Mouse (Mus musculus): ENCODE data around the gene Gm29609. TPM values are rescaled to one million over a fixed set of nuclear protein-coding genes. Genes with fewer than 3 reads are reported as not detected.

Gm29609 gene
- total and polyA plus RNA-seq, 3 experiments, result 0.57 to 2.7 (median 1.2) TPM

GRCm38 (mm10) chr5:31094799-31095691, 84.7 kb downstream of the Gm29609 start:
- Histone ChIP-seq H3K9ac (ENCODE audit: insufficient read depth, low read depth) (no peak overlapping the region), H3K4me1 (ENCODE audit: control insufficient read depth in 1 of 2, insufficient read depth in 2 of 2) (peaks cover 7 to 22% of the 10 kb centered on the region in 2 experiments), H3K27me3 (replicated peaks) (peaks cover 81% of the 10 kb centered on the region), H3K36me3 (replicated peaks in 1 of 2; ENCODE audit: control insufficient read depth in 1 of 2, insufficient read depth in 1 of 2, low read length in 1 of 2) (no peaks in the 10 kb centered on the region), H3K4me2 (ENCODE audit: insufficient read depth, low read depth, poor library complexity, severe bottlenecking) (peak overlapping the region; percentile 82), H3K79me2 (replicated peaks; ENCODE audit: control insufficient read depth, extremely low read depth, insufficient read depth, poor library complexity, severe bottlenecking) (no peaks in the 10 kb centered on the region), H3K27ac (ENCODE audit: insufficient read depth, low read depth) (no peak overlapping the region), H3K4me3 (replicated peaks in 1 of 3; ENCODE audit: low read depth in 2 of 3, low read length in 2 of 3, poor library complexity in 1 of 3) (peak overlapping the region; percentile 30 to 44 (median 32)), H3K9me3 (replicated peaks; ENCODE audit: low read length) (peaks cover 10% of the 10 kb centered on the region)
- TF ChIP-seq BHLHE40 (IDR thresholded peaks at IDR 0.05; ENCODE audit: low read depth, low read length) (peak; percentile 98), MXI1 (IDR thresholded peaks at IDR 0.05; ENCODE audit: low read depth, low read length) (peak; percentile 58; the same call in 1 of the 2 replicates), ZNF384 (IDR thresholded peaks at IDR 0.05; ENCODE audit: low read depth, low read length) (no peak), JUND (conservative IDR thresholded peaks at IDR 0.05; ENCODE audit: low read depth, low read length) (no peak), MAZ (IDR thresholded peaks at IDR 0.05; ENCODE audit: low read depth, low read length) (peak; percentile 62), MEF2A (IDR thresholded peaks at IDR 0.05; ENCODE audit: borderline replicate concordance, low read depth, low read length) (peak; percentile 70; the same call in 1 of the 2 replicates), RAD21 (IDR thresholded peaks at IDR 0.05; ENCODE audit: low read depth, low read length) (no peak), JUN (IDR thresholded peaks at IDR 0.05; ENCODE audit: insufficient read depth, low read depth, low read length) (no peak), ZC3H11A (IDR thresholded peaks at IDR 0.05; ENCODE audit: low read depth, low read length) (no peak), CTCF (conservative IDR thresholded peaks at IDR 0.05 in 1 of 2, IDR thresholded peaks at IDR 0.05 in 1 of 2; ENCODE audit: low read depth in 2 of 2, low read length in 2 of 2) (peak in 1 of 2 experiments; percentile 27; a peak in 2 of 4 replicates), RCOR1 (conservative IDR thresholded peaks at IDR 0.05; ENCODE audit: low read depth, low read length) (peak; percentile 69; the same call in 1 of the 2 replicates), CHD2 (IDR thresholded peaks at IDR 0.05; ENCODE audit: low read length) (no peak), CHD1 (IDR thresholded peaks at IDR 0.05; ENCODE audit: low read depth, low read length) (no peak), SMC3 (IDR thresholded peaks at IDR 0.05; ENCODE audit: low read depth, low read length) (no peak), POLR2A (IDR thresholded peaks at IDR 0.05; ENCODE audit: low read depth, low read length) (no peak), POLR2AphosphoS2 (IDR thresholded peaks at IDR 0.05; ENCODE audit: low read depth, low read length) (no peak), TBP (conservative IDR thresholded peaks at IDR 0.05; ENCODE audit: low read depth, low read length) (no peak), NELFE (IDR thresholded peaks at IDR 0.05; ENCODE audit: low read depth, low read length) (0 out of 2 replicates have a peak, but pooled peaks have one; percentile 34), UBTF (IDR thresholded peaks at IDR 0.05; ENCODE audit: low read depth, low read length) (0 out of 2 replicates have a peak, but pooled peaks have one; percentile 33), MAX (IDR thresholded peaks at IDR 0.05; ENCODE audit: low read length) (peak; percentile 77; the same call in 1 of the 2 replicates), MAFK (IDR thresholded peaks at IDR 0.05; ENCODE audit: insufficient replicate concordance, low read length) (peak; percentile 27; the same call in 1 of the 2 replicates), E2F4 (IDR thresholded peaks at IDR 0.05; ENCODE audit: insufficient replicate concordance, low read depth, low read length) (no peak), ZKSCAN1 (IDR thresholded peaks at IDR 0.05; ENCODE audit: borderline replicate concordance, low read depth, low read length) (no peak), TCF12 (IDR thresholded peaks at IDR 0.05; ENCODE audit: low read depth, low read length) (peak; percentile 47; the same call in 1 of the 2 replicates), KAT2A (IDR thresholded peaks at IDR 0.05; ENCODE audit: insufficient replicate concordance, low read length) (0 out of 2 replicates have a peak, but pooled peaks have one; percentile 38), MYC (IDR thresholded peaks at IDR 0.05; ENCODE audit: low read depth, low read length) (0 out of 2 replicates have a peak, but pooled peaks have one; percentile 61), EP300 (IDR thresholded peaks at IDR 0.05; ENCODE audit: low read length) (peak; percentile 49; the same call in 1 of the 2 replicates), SIN3A (IDR thresholded peaks at IDR 0.05; ENCODE audit: low read length) (peak; percentile 66; the same call in 1 of the 2 replicates), USF1 (IDR thresholded peaks at IDR 0.05; ENCODE audit: low read depth, low read length) (no peak), NRF1 (IDR thresholded peaks at IDR 0.05; ENCODE audit: low read depth, low read length) (0 out of 2 replicates have a peak, but pooled peaks have one; percentile 14), IRF4 (IDR thresholded peaks at IDR 0.05; ENCODE audit: low read depth, low read length) (peak; percentile 66), ELF1 (IDR thresholded peaks at IDR 0.05; ENCODE audit: low read depth, low read length) (peak; percentile 55; the same call in 1 of the 2 replicates), HCFC1 (IDR thresholded peaks at IDR 0.05; ENCODE audit: low read depth, low read length) (0 out of 2 replicates have a peak, but pooled peaks have one; percentile 23), PAX5 (IDR thresholded peaks at IDR 0.05; ENCODE audit: low read length) (no peak), ETS1 (conservative IDR thresholded peaks at IDR 0.05; ENCODE audit: low read depth, low read length) (peak; percentile 58; the same call in 1 of the 2 replicates)
- dilution Hi-C loops (cut with MboI; ENCODE audit: extremely low pct_ligation_motif_present, extremely low pct_unique_long_range_greater_than_20kb, low sequenced_read_pairs), result no loop called here
- in situ Hi-C loops (cut with MboI; ENCODE audit: low pct_ligation_motif_present, low pct_unique_long_range_greater_than_20kb, low sequenced_read_pairs), result no loop called here
- peak; percentile 81 for DNase-seq (ENCODE audit: extremely low read depth)
